Mouse (Mus musculus) liver (tissue): Measurements from ENCODE around the gene Gramd4.

Source experiments
- DNase-seq: peaks from one replicate; pipeline ENCODE4 v3.0.0-alpha.2; 2020; ENCODE audit warnings: mixed read lengths

Gramd4 gene

DNA sequence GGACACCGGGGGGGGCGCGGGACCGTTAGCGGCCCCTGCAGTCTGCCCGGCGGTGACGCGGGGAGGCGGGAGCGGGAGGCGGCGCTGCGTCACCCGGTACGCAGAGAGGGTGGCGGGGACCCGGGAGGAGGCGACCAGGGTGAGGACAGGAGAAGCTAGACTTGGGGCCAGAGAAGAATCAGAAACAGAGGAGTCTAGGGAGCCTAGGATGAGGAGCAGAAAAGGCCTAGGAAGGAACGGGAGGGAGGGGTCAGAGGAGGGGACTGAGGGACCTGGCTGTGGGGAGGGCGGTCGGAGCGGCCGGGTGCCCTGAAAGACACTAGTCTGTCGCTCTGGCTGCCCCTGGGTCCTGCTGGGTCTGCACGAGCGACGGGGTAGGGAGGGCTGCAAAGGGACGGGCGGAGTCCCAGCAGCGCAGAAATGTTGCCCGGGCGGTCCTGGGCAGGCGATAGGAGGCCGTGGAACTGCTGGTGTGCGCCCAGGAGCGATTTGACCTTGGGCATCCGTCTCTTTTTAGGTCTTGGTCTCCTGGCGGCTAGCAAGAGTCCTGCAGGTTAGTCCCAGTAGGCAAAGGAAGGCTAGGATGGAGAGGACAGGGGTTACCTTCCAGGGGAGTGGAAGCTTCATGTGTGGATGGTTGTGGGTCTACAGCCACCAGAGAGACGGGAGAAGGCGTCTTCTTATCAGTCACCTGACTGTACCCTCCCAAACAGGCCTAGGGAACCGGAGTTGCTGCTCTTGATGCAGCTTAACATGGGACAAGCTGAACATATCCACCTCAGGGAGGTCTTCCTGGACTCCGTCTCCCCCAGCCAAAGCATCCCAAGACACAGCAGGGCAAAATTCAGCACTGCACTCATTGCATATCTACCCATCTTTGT is 128.4 kb downstream of the Gramd4 start, which contains the start of gene Cerk:
TSS of gene Cerk (minus strand) at position 453 of the 881 bp plus-strand sequence.
- DNase-seq: peak; percentile 40

GRCm38 (mm10) chr15:86186686-86187085 is 129.2 kb downstream of the Gramd4 start:
- no peak for DNase-seq
